Mouse (Mus musculus): ENCODE results near the gene Gria2.

- TF ChIP-seq FLI1 (IDR thresholded peaks at IDR 0.05; ENCODE audit: low read length) (no peak), GATA1 (IDR thresholded peaks at IDR 0.05; ENCODE audit: borderline replicate concordance, low read length) (no peak)
Observed at GRCm38 (mm10) chr3:80702173-80702572, 100.5 kb downstream of the Gria2 start.

All from megakaryocyte, embryonic 14.5 days (primary cell).